Mouse (Mus musculus) lung, embryonic 16.5 days (tissue): Measurements from ENCODE around the gene Zfp74. TPM values are rescaled to one million over a fixed set of nuclear protein-coding genes. Genes with fewer than 3 reads are reported as not detected.

Experiments
- ATAC-seq: fragments of 200-750 bp; cut with Nextera tagmentation; 2 replicates; pipeline ENCODE4 v1.8.0; 2017; ENCODE audit warnings: low read depth, mild to moderate bottlenecking, moderate library complexity
- H3K27ac ChIP-seq: fragments of 300-500 bp; sonication (generic); 2 replicates; pipeline ENCODE4 v1.5.1; 2014; ENCODE audit warnings: mild to moderate bottlenecking, control low read depth, low read length
- H3K27me3 ChIP-seq: fragments of 300-500 bp; sonication (generic); 2 replicates; pipeline ENCODE4 v1.6.1; 2014; ENCODE audit warnings: low read depth, low read length, mixed read lengths; ENCODE audit not compliant: control insufficient read depth, insufficient read depth
- H3K36me3 ChIP-seq: fragments of 300-500 bp; sonication (generic); 2 replicates; pipeline ENCODE4 v1.6.1; 2014; ENCODE audit warnings: low read length; ENCODE audit not compliant: control insufficient read depth, insufficient read depth
- H3K4me1 ChIP-seq: fragments of 300-500 bp; sonication (generic); replicated peaks from 2 replicates; pipeline ENCODE4 v1.6.1; 2014; ENCODE audit warnings: low read length, mixed read lengths; ENCODE audit not compliant: control insufficient read depth, insufficient read depth
- H3K4me2 ChIP-seq: fragments of 300-500 bp; sonication (generic); 2 replicates; pipeline ENCODE4 v1.6.1; 2014; ENCODE audit warnings: low read depth, low read length, control low read depth
- H3K4me3 ChIP-seq: fragments of 300-500 bp; sonication (generic); 2 replicates; pipeline ENCODE4 v1.5.1; 2014; ENCODE audit warnings: mild to moderate bottlenecking, low read length, control low read depth
- H3K9ac ChIP-seq: fragments of 300-500 bp; sonication (generic); 2 replicates; pipeline ENCODE4 v1.6.1; 2014; ENCODE audit warnings: low read length, control low read depth
- H3K9me3 ChIP-seq: fragments of 300-500 bp; sonication (generic); 2 replicates; pipeline ENCODE4 v1.6.1; 2016; ENCODE audit warnings: low read length; ENCODE audit not compliant: control insufficient read depth
- WGBS: fragments of 180-500 bp; shearing (Covaris S2); extraction: QIAGEN DNeasy Blood & Tissue Kit; methylation state at CpG from one replicate; pipeline ENCODE4 v1.1.7; 2014; 5-methylcytosine and 5-hydroxymethylcytosine counted together
- polyA plus RNA-seq: library from polyadenylated mRNA; unstranded; fragments of >200 nt; fragmentation: Nextera tagmentation; extraction: Ambion mirVana; gene quantifications from 2 replicates; pipeline ENCODE4 v1.2.1, GENCODE M21; 2015

Zfp74 gene
- 9.5 and 9.9 TPM in 2 replicates for polyA plus RNA-seq

DNA sequence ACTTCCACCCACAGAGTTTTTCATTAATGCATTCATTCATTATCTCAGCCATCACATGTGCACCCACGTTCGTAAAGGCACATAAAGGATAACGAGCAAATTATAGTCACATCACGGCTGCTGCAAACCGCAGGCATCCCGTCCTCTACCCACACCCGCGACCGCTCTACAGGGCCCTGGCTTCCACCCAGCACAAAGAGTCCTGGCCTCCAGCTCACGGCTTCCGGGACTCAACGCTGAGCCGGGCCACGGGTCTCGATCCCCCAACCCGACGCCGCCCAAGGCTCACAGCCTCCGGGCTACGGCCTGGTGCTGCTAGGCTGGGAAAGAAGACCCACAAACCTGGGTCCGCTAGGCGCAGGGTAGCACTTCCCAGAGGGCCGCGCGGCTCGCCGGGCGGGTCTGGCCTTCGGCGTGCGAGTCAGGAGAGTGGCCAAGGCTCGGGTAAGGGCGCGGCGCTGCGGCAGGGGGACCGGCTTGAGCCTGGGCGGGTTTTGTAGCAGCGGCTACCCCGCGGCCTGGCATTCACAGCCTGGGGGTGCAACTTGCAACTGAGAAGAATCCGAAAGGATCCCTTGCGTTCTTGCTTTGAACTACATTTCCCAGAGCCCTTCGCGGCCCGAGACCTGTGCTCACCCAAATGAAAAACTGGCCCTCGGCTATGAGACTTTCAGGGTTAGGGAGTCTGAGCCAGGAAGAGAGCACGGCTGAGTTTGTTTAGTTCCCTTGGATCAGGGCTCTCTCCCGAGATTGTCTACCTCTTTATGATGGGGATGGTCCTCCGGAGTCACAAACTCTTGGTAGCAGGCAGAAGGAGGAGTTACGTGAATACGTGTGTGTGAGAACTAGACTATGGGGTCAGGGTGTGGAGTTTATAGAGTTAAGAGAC, at the start of gene Zfp74:
Gene Zfp74, minus strand, starts transcription at position 577 of the 889 bp plus-strand sequence.
- peak within 1 kb of the TSS; percentile 97 for H3K27ac ChIP-seq
- ATAC-seq = peak; percentile 91
- H3K9ac ChIP-seq = peak within 1 kb of the TSS; percentile 89
- peak within 1 kb of the TSS; percentile 71 for H3K4me2 ChIP-seq
- peak within 1 kb of the TSS; percentile 70 for H3K4me3 ChIP-seq
- H3K36me3 ChIP-seq = peaks cover 2% of the 10 kb centered on the region
- no peaks in the 10 kb centered on the region for H3K9me3 ChIP-seq
- H3K4me1 ChIP-seq = peaks cover 5% of the 10 kb centered on the region; the same call in 1 of the 2 replicates
- WGBS = under 1% methylated on average over 52 of the region's 52 CpGs
- no peaks in the 10 kb centered on the region for H3K27me3 ChIP-seq

DNA sequence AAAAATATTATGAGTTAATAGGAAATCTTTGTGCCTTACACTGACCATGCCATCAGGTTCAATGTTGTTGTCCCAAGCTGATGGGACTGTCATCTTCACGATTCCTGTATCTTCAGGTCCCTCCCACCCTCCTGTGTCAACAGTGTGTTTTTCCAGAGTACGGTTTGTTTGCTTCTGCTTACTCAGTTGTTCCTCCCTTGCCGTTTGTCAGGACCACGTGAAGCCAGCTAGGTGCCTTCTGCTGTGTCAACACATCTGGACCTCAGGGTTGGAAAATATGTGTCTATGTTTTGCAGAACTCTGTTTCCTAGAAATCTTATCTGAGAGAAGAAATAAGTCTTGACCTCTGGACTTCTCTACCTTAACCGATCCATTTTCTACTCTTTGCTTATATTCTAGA, 46.7 kb upstream of the Zfp74 start:
- ATAC-seq = no peak
- H3K36me3 ChIP-seq = peaks cover 27% of the 10 kb centered on the region
- no peak overlapping the region for H3K27ac ChIP-seq

DNA sequence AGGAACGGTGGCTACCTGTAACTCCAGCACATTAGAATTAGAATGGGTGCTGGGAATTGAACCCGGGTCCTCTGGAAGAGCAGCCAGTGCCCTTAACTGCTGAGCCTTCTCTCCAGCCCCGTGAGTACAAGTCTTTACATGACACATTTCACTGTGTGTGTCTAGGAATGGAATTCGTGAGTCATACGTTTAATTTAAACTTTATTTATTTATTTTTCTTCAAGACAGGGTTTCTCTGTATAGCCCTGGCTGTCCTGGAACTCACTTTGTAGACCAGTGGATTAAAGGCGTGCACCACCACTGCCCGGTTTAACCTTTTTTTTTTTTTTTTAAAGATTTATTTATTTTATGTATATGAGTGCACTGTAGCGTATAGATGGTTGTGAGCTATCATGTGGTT, 41.2 kb upstream of the Zfp74 start:
- H3K36me3 ChIP-seq = peaks cover 50% of the 10 kb centered on the region
- H3K27me3 ChIP-seq = no peaks in the 10 kb centered on the region
- H3K4me3 ChIP-seq = no peak overlapping the region
- ATAC-seq = no peak
- H3K27ac ChIP-seq = no peak overlapping the region
- H3K9me3 ChIP-seq = no peaks in the 10 kb centered on the region
- no peaks in the 10 kb centered on the region for H3K4me1 ChIP-seq
- WGBS = 89% methylated on average over 8 of the region's 8 CpGs
- no peak overlapping the region for H3K9ac ChIP-seq
- no peak overlapping the region for H3K4me2 ChIP-seq

More for the DNA sequence above, 46.7 kb upstream of the Zfp74 start:
- 69% methylated on average over 5 of the region's 5 CpGs for WGBS
- Histone ChIP-seq H3K9ac (no peak overlapping the region), H3K4me3 (no peak overlapping the region), H3K4me2 (no peak overlapping the region), H3K9me3 (no peaks in the 10 kb centered on the region), H3K27me3 (no peaks in the 10 kb centered on the region), H3K4me1 (no peaks in the 10 kb centered on the region)

DNA sequence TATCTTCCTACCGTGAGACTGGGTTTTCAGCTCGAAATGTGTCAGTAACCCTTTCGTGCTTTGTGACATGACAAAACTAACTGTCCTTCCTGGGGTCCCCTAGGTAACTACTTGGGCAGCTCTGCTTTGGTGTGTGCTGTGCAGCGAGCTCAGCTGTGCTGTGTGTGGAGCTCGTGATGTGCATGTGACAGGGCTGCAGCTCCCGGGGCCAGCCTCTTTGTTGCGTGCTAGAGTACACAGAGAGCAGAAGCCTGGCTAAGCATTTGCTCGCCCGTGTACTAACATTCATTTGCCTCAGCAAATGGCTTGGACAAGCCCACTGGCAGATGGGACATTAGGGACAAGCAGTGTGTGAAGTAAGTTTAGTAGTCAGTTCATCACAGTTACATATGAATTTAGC, 39.5 kb upstream of the Zfp74 start:
- H3K27ac ChIP-seq = no peak overlapping the region
- no peak overlapping the region for H3K4me3 ChIP-seq
- no peak for ATAC-seq
- WGBS = 93% methylated on average over 9 of the region's 9 CpGs
- H3K4me2 ChIP-seq = no peak overlapping the region
- peaks cover 45% of the 10 kb centered on the region for H3K36me3 ChIP-seq
- no peaks in the 10 kb centered on the region for H3K27me3 ChIP-seq
- H3K4me1 ChIP-seq = no peaks in the 10 kb centered on the region
- H3K9ac ChIP-seq = no peak overlapping the region
- H3K9me3 ChIP-seq = no peaks in the 10 kb centered on the region

- no peak overlapping the region for H3K27ac ChIP-seq
- H3K4me1 ChIP-seq = no peaks in the 10 kb centered on the region
- no peaks in the 10 kb centered on the region for H3K9me3 ChIP-seq
- no peak overlapping the region for H3K4me2 ChIP-seq
- H3K36me3 ChIP-seq = peaks cover 44% of the 10 kb centered on the region
- no peak overlapping the region for H3K4me3 ChIP-seq
- H3K9ac ChIP-seq = no peak overlapping the region
- 96% methylated on average over 8 of the region's 8 CpGs for WGBS
- ATAC-seq = no peak
- H3K27me3 ChIP-seq = no peaks in the 10 kb centered on the region
Observed at GRCm38 (mm10) chr7:29992698-29993097, 38.8 kb upstream of the Zfp74 start.

DNA sequence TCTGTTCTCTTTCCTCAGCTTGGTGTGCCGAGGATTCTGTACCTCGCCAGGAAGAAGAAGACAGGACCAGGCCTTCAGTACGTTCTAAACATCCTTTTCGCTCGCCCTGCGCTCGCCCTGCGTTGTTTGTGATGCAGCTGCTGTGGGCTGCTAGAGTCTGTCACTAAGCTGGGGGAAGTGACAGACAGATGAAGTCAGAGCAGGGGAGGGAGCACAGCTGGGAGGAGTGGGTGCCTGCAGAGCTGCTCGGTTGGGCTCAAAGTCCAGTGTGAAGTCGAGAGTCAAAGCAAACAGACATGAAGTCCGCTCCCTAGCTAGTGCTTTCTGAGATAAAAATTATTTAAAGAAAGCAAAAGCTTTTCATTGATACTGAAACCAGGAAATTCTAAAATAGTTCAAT, 35.1 kb upstream of the Zfp74 start:
- 80% methylated on average over 11 of the region's 11 CpGs for WGBS
- Histone ChIP-seq H3K4me3 (no peak overlapping the region), H3K27me3 (no peaks in the 10 kb centered on the region), H3K9me3 (no peaks in the 10 kb centered on the region), H3K27ac (no peak overlapping the region), H3K36me3 (peaks cover 40% of the 10 kb centered on the region), H3K4me1 (peaks cover 9% of the 10 kb centered on the region; the same call in 1 of the 2 replicates), H3K4me2 (no peak overlapping the region), H3K9ac (no peak overlapping the region)
- ATAC-seq = no peak

- Histone ChIP-seq H3K4me1 (peaks cover 15% of the 10 kb centered on the region), H3K9me3 (no peaks in the 10 kb centered on the region), H3K9ac (no peak overlapping the region), H3K4me3 (no peak overlapping the region), H3K27me3 (no peaks in the 10 kb centered on the region), H3K4me2 (no peak overlapping the region), H3K36me3 (peaks cover 32% of the 10 kb centered on the region), H3K27ac (no peak overlapping the region)
- no peak for ATAC-seq
- 91% methylated on average over 5 of the region's 5 CpGs for WGBS
Observed at GRCm38 (mm10) chr7:29987551-29987950, 33.7 kb upstream of the Zfp74 start.

- H3K4me1 ChIP-seq = peaks cover 15% of the 10 kb centered on the region
Observed at GRCm38 (mm10) chr7:29986101-29986500, 32.2 kb upstream of the Zfp74 start.

GRCm38 (mm10) chr7:29983690-29984380, 29.9 kb upstream of the Zfp74 start, which contains the start of gene Zfp568:
Zfp568 (plus strand) TSS chr7:29983955.
- peak; percentile 95 for ATAC-seq
- Histone ChIP-seq H3K4me1 (peaks cover 15% of the 10 kb centered on the region), H3K9me3 (no peaks in the 10 kb centered on the region; the same call in 1 of the 2 replicates), H3K4me3 (peak within 1 kb of the TSS; percentile 92), H3K27ac (peak within 1 kb of the TSS; percentile 97), H3K36me3 (peaks cover 21% of the 10 kb centered on the region), H3K4me2 (peak within 1 kb of the TSS; percentile 72), H3K27me3 (no peaks in the 10 kb centered on the region), H3K9ac (peak within 1 kb of the TSS; percentile 91)
- under 1% methylated on average over 62 of the region's 62 CpGs for WGBS

More at GRCm38 (mm10) chr7:29986101-29986500, 32.2 kb upstream of the Zfp74 start:
- no peak for ATAC-seq
- no peak overlapping the region for H3K4me2 ChIP-seq
- H3K4me3 ChIP-seq = no peak overlapping the region
- H3K27me3 ChIP-seq = no peaks in the 10 kb centered on the region
- H3K9me3 ChIP-seq = no peaks in the 10 kb centered on the region
- peaks cover 29% of the 10 kb centered on the region for H3K36me3 ChIP-seq
- H3K27ac ChIP-seq = no peak overlapping the region
- 83% methylated on average over 8 of the region's 8 CpGs for WGBS
- H3K9ac ChIP-seq = no peak overlapping the region
